Mouse (Mus musculus) cerebellum, adult 2 months (tissue): ENCODE results near the gene Rab22a. TPM values are rescaled to one million over a fixed set of nuclear protein-coding genes. Genes with fewer than 3 reads are reported as not detected.

ENCODE experiments used
- DNase-seq, 2 experiments: peaks; one replicate each; pipeline ENCODE4 v3.0.0; 2021
- H3K27ac ChIP-seq: fragments of 200-500 bp; 2 replicates; pipeline ENCODE4 v1.5.1; 2012; ENCODE audit warnings: low read length, control low read depth, inconsistent platforms; ENCODE audit not compliant: insufficient read depth
- H3K27me3 ChIP-seq: fragments of 200-500 bp; 2 replicates; pipeline ENCODE4 v1.6.1; 2012; ENCODE audit warnings: inconsistent platforms, mild to moderate bottlenecking, low read length, moderate library complexity; ENCODE audit not compliant: control insufficient read depth, insufficient read depth
- H3K4me1 ChIP-seq: fragments of 200-500 bp; 2 replicates; pipeline ENCODE4 v1.6.1; 2011; ENCODE audit warnings: low read length; ENCODE audit not compliant: control insufficient read depth, insufficient read depth
- H3K4me3 ChIP-seq: fragments of 200-500 bp; replicated peaks from 2 replicates; pipeline ENCODE3; 2011; ENCODE audit warnings: mild to moderate bottlenecking, low read depth, low read length, control low read depth; ENCODE audit not compliant: insufficient read depth
- CTCF ChIP-seq: fragments of 200-500 bp; IDR thresholded peaks from 2 replicates; pipeline ENCODE4 v1.5.1; 2011; ENCODE audit warnings: low read depth, mild to moderate bottlenecking, control low read depth, low read length, moderate library complexity, borderline replicate concordance; ENCODE audit not compliant: insufficient read depth
- POLR2A ChIP-seq: fragments of 200-500 bp; IDR thresholded peaks from 2 replicates; pipeline ENCODE4 v1.6.1; 2011; ENCODE audit warnings: low read length, control low read depth, borderline replicate concordance; ENCODE audit not compliant: insufficient read depth
- WGBS: fragments of 180-500 bp; shearing (Covaris S2); methylation state at CpG from one replicate; pipeline ENCODE4 v1.1.7; 2018; 5-methylcytosine and 5-hydroxymethylcytosine counted together
- polyA plus RNA-seq: library from polyadenylated mRNA; depleted of rRNA; stranded (reverse); fragments of >200 nt; gene quantifications from 2 replicates; pipeline ENCODE4 v1.2.3, GENCODE M21; 2012; rRNA removed

The Rab22a gene
- polyA plus RNA-seq, 1 experiment = 20.1 TPM

- TF ChIP-seq POLR2A (no peak), CTCF (no peak)
- peak in 1 of 2 experiments; percentile 30 for DNase-seq
- Histone ChIP-seq H3K27me3 (no peaks in the 10 kb centered on the region; the same call in 1 of the 2 replicates), H3K27ac (no peak overlapping the region), H3K4me1 (peaks cover 5% of the 10 kb centered on the region; the same call in 1 of the 2 replicates), H3K4me3 (no peak overlapping the region)
- WGBS = 51% methylated on average over 2 of the region's 2 CpGs
Measured at GRCm38 (mm10) chr2:173748961-173749659, 89.5 kb downstream of the Rab22a start.

DNA sequence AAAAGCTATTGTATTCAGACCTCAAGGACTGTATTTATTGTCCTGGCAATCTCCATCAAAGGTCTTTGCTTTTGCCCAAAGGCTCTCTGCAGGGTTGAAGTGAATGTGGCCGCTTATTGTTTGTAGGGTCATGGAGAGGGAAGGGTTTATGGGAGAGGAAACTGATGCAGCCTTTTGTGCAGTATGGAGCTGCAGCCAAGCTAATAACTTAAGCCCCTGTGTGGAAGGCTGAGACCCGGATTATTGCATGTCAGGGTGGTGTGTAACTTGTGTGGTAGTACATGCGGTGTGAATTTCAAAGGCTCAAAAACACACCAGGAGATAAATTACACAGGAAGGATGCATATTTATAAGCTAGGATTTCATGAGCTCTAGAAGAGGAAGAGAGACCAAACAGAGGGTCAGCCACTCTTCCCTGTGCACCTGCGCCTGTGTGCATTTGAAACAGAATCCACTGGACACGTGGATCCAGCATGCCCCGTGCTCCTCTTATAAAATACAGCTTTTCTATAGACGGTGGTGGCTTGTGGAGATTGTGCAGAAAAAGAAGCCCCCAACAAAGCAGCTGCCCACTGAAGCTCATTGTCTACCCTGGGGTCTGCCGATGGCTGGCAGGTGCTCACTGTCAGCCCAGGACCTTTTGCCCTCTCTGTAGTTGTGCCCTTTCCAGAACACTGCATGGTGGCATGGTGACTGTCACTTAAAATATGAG is 96.0 kb downstream of the Rab22a start:
- Histone ChIP-seq H3K27ac (no peak overlapping the region), H3K4me3 (no peak overlapping the region), H3K27me3 (no peaks in the 10 kb centered on the region), H3K4me1 (peaks cover 2% of the 10 kb centered on the region; the same call in 1 of the 2 replicates)
- DNase-seq = no peak
- 36% methylated on average over 8 of the region's 8 CpGs for WGBS
- TF ChIP-seq CTCF = no peak
- no peak for TF ChIP-seq POLR2A

Other genes starting within 250 kb of the Rab22a start
- not detected in 2 replicates for gene 1700021F07Rik, start 137.2 kb upstream of the Rab22a start, polyA plus RNA-seq
- not detected in 2 replicates for gene Ankrd60, start 81.4 kb upstream of the Rab22a start, polyA plus RNA-seq
- not detected in 2 replicates for gene 1700010B08Rik, start 59.7 kb downstream of the Rab22a start, polyA plus RNA-seq
- 58.5 and 70.6 TPM in 2 replicates for gene Vapb, start 77.8 kb downstream of the Rab22a start, polyA plus RNA-seq